Mouse (Mus musculus) liver, adult 2 months (tissue): ENCODE measurements at regions not wholly inside any gene's neighbourhood (a gene's known extent, or its start where the extent isn't known, plus 50 kb on each side); places are given as distances from the start of the nearest gene placed in this dataset.
A peak's percentile ranks its signal among the peaks of the same experiment; 100 is the strongest.

Experiments used
- DNase-seq: peaks from one replicate; pipeline ENCODE4 v3.0.0-alpha.2; 2011; ENCODE audit warnings: low read depth, low spot score; ENCODE audit errors: extremely low read depth
- H3K27ac ChIP-seq: fragments of 200-500 bp; replicated peaks from 2 replicates; pipeline ENCODE4 v1.5.1; 2012; ENCODE audit warnings: low read depth, mild to moderate bottlenecking, control low read depth, inconsistent platforms, low read length; ENCODE audit not compliant: insufficient read depth
- H3K27me3 ChIP-seq: fragments of 200-500 bp; 2 replicates; pipeline ENCODE4 v1.6.1; 2012; ENCODE audit warnings: mild to moderate bottlenecking, moderate library complexity, low read length, inconsistent platforms; ENCODE audit not compliant: control insufficient read depth, insufficient read depth
- H3K36me3 ChIP-seq: fragments of 200-500 bp; 2 replicates; pipeline ENCODE4 v1.6.1; 2012; ENCODE audit warnings: low read length, inconsistent platforms; ENCODE audit not compliant: control insufficient read depth, insufficient read depth
- H3K4me1 ChIP-seq: fragments of 200-500 bp; 2 replicates; pipeline ENCODE4 v1.6.1; 2011; ENCODE audit warnings: low read length; ENCODE audit not compliant: control insufficient read depth, insufficient read depth
- H3K4me3 ChIP-seq: fragments of 200-500 bp; 2 replicates; pipeline ENCODE4 v1.5.1; 2011; ENCODE audit warnings: low read depth, mild to moderate bottlenecking, control low read depth, low read length, moderate library complexity; ENCODE audit not compliant: insufficient read depth
- H3K79me2 ChIP-seq: fragments of 200-500 bp; 2 replicates; pipeline ENCODE4 v1.6.1; 2012; ENCODE audit warnings: inconsistent platforms, mild to moderate bottlenecking, low read length, moderate library complexity; ENCODE audit not compliant: control insufficient read depth, insufficient read depth
- H3K9ac ChIP-seq: fragments of 200-500 bp; 2 replicates; pipeline ENCODE4 v1.6.1; 2012; ENCODE audit warnings: low read depth, mild to moderate bottlenecking, control low read depth, inconsistent platforms, low read length
- CTCF ChIP-seq: fragments of 200-500 bp; IDR thresholded peaks from 2 replicates; pipeline ENCODE4 v1.5.1; 2011; ENCODE audit warnings: low read depth, low read length, control low read depth
- POLR2A ChIP-seq: fragments of 200-500 bp; IDR thresholded peaks from 2 replicates; pipeline ENCODE4 v1.6.1; 2011; ENCODE audit warnings: low read length, control low read depth; ENCODE audit not compliant: insufficient read depth; ENCODE audit errors: extremely low read depth
- WGBS: fragments of 180-500 bp; shearing (Covaris S2); methylation state at CpG from one replicate; pipeline ENCODE4 v1.1.7; 2018; 5-methylcytosine and 5-hydroxymethylcytosine counted together

- TF ChIP-seq POLR2A = no peak
- no peak for TF ChIP-seq CTCF
- Histone ChIP-seq H3K27ac (no peak overlapping the region), H3K4me3 (no peak overlapping the region), H3K4me1 (no peaks in the 10 kb centered on the region), H3K36me3 (no peaks in the 10 kb centered on the region), H3K9ac (no peak overlapping the region), H3K79me2 (no peaks in the 10 kb centered on the region), H3K27me3 (no peaks in the 10 kb centered on the region)
- no peak for DNase-seq
- 80% methylated on average over 1 of the region's 1 CpGs for WGBS
These were observed 155.4 kb downstream of the Atp6ap1l start for GRCm38 (mm10) chr13:90749741-90750140.

- DNase-seq = peak; percentile 21
- WGBS = 0% methylated on average over 1 of the region's 1 CpGs
- Histone ChIP-seq H3K27me3 (no peaks in the 10 kb centered on the region), H3K36me3 (no peaks in the 10 kb centered on the region), H3K79me2 (no peaks in the 10 kb centered on the region), H3K9ac (no peak overlapping the region), H3K27ac (no peak overlapping the region), H3K4me3 (no peak overlapping the region), H3K4me1 (no peaks in the 10 kb centered on the region)
- TF ChIP-seq CTCF (no peak), POLR2A (no peak)
These were observed 160.1 kb downstream of the Atp6ap1l start for GRCm38 (mm10) chr13:90745063-90745462.

- Histone ChIP-seq H3K4me1 (peaks cover 3% of the 10 kb centered on the region; the same call in 1 of the 2 replicates), H3K4me3 (no peak overlapping the region), H3K36me3 (no peaks in the 10 kb centered on the region), H3K79me2 (no peaks in the 10 kb centered on the region), H3K27me3 (no peaks in the 10 kb centered on the region), H3K27ac (no peak overlapping the region), H3K9ac (no peak overlapping the region)
- no peak for TF ChIP-seq CTCF
- no peak for TF ChIP-seq POLR2A
- DNase-seq = no peak
- WGBS = 95% methylated on average over 4 of the region's 4 CpGs
These were observed 162.3 kb downstream of the Atp6ap1l start for GRCm38 (mm10) chr13:90742615-90743402.

GRCm38 (mm10) chr13:90739797-90740196 is 165.4 kb downstream of the Atp6ap1l start:
- Histone ChIP-seq H3K36me3 (no peaks in the 10 kb centered on the region), H3K79me2 (no peaks in the 10 kb centered on the region), H3K27me3 (no peaks in the 10 kb centered on the region), H3K4me3 (no peak overlapping the region), H3K4me1 (peaks cover 3% of the 10 kb centered on the region; the same call in 1 of the 2 replicates), H3K27ac (no peak overlapping the region), H3K9ac (no peak overlapping the region)
- TF ChIP-seq CTCF = no peak
- TF ChIP-seq POLR2A = no peak
- WGBS = 96% methylated on average over 1 of the region's 1 CpGs
- no peak for DNase-seq

GRCm38 (mm10) chr13:90738513-90738912 is 166.6 kb downstream of the Atp6ap1l start:
- H3K36me3 ChIP-seq = no peaks in the 10 kb centered on the region
- WGBS = 59% methylated on average over 3 of the region's 3 CpGs
- TF ChIP-seq CTCF = no peak
- no peak for TF ChIP-seq POLR2A
- no peaks in the 10 kb centered on the region for H3K27me3 ChIP-seq
- DNase-seq = peak; percentile 32
- H3K4me1 ChIP-seq = peaks cover 3% of the 10 kb centered on the region; the same call in 1 of the 2 replicates
- H3K9ac ChIP-seq = no peak overlapping the region
- no peaks in the 10 kb centered on the region for H3K79me2 ChIP-seq
- no peak overlapping the region for H3K4me3 ChIP-seq
- H3K27ac ChIP-seq = no peak overlapping the region

GRCm38 (mm10) chr13:90733265-90733664 is 171.9 kb downstream of the Atp6ap1l start:
- TF ChIP-seq CTCF = no peak
- no peak for TF ChIP-seq POLR2A
- no peaks in the 10 kb centered on the region for H3K36me3 ChIP-seq
- H3K4me3 ChIP-seq = no peak overlapping the region
- WGBS = 97% methylated on average over 3 of the region's 3 CpGs
- H3K27me3 ChIP-seq = no peaks in the 10 kb centered on the region
- no peak overlapping the region for H3K27ac ChIP-seq
- no peak for DNase-seq
- H3K9ac ChIP-seq = no peak overlapping the region
- H3K4me1 ChIP-seq = no peaks in the 10 kb centered on the region
- no peaks in the 10 kb centered on the region for H3K79me2 ChIP-seq
